Mouse (Mus musculus) right cerebral cortex, adult 2 months (tissue): ENCODE measurements around the gene Slc15a5.

Source experiments
- DNase-seq, 2 experiments: peaks; one replicate each; pipeline ENCODE4 v3.0.0; 2021 to 2022; ENCODE audit warnings: low spot score in 2 of 2

The Slc15a5 gene

GRCm38 (mm10) chr6:138055572-138055971 lies 24.1 kb downstream of the Slc15a5 start:
- DNase-seq: no peak

GRCm38 (mm10) chr6:138054956-138055355 lies 24.8 kb downstream of the Slc15a5 start:
- DNase-seq: no peak

- DNase-seq: peak in 1 of 2 experiments; percentile 20
Observed at GRCm38 (mm10) chr6:138054166-138054565, 25.6 kb downstream of the Slc15a5 start.

- no peak for DNase-seq
Observed at GRCm38 (mm10) chr6:138053686-138054085, 26.0 kb downstream of the Slc15a5 start.

- DNase-seq: no peak
Observed at GRCm38 (mm10) chr6:138045364-138045763, 34.4 kb downstream of the Slc15a5 start.

- no peak for DNase-seq
Observed at GRCm38 (mm10) chr6:138042891-138043290, 36.8 kb downstream of the Slc15a5 start.

DNA sequence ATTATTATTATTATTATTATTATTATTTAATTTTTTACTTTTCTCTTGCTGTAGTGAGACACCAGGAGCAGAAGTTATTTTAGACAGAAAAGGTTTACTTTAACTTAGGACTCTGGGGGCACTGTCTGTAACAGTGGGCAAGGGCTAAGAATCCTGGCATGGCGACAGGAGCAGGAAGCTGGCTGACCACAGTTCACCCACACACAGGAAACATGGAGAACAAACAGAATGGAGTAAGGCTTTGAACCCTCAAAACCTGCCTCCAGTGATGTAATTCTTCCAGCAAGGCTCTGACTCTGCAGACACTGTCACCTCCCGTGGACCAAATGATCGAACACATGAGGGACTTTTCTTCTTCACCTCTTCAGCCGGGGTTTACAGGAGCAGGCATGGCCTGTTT lies 37.9 kb downstream of the Slc15a5 start:
- no peak for DNase-seq

DNA sequence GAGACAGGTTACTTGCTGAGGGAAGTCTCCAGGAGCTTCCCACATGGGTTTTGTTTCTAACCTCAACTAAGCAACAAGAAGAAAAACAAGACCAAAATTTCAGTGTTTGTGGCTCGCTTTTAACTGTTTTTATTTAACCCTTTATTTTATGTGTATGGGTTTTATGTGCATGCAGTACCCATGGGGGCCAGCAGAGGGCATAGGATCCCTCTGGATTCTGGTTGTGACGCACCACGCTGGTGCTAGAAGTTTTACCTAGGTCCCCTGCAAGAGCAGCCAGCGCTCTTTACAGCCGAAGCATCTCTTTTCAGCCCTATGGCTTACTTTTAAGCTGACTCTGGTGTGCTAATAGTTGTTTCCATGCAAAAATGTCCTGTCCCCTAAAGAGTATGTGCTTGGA lies 42.1 kb downstream of the Slc15a5 start:
- no peak for DNase-seq

DNA sequence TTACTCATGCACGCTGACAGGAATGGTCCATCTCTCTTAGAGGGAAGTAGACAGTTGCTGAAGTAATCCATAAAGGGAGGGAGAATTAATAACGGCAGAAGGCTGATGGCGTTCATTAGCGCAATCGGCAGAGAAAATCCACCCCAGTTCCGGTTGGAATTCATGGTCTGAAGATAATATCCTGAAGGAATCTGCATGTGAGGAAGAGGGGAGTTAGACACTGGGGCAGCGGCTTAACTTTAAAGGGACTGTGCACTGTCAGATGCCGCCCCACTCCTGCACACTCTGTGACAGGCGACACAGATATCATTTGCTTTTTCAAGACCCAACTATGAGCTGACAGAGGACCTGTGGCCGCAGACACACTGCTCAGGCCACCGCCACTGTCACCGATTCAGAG lies 42.8 kb downstream of the Slc15a5 start:
- DNase-seq: no peak

DNA sequence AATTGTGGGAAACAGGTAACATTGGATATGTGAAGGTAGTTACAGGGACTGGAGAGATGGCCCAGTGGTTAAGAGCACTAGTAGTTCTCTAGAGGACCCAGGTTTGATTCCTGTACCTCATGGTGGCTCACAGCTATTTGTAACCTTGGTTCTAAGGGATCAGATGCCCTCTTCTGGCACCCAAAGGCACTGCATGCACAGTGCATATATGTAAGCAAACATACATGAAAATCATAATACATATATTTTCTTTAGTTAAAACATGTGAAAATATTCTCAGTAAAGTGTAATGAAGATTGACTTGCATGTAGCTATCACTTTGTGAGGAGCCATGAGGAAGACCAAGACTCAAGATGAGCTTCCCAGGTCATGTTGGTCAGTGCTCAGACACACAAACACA lies 62.8 kb downstream of the Slc15a5 start:
- no peak for DNase-seq

DNA sequence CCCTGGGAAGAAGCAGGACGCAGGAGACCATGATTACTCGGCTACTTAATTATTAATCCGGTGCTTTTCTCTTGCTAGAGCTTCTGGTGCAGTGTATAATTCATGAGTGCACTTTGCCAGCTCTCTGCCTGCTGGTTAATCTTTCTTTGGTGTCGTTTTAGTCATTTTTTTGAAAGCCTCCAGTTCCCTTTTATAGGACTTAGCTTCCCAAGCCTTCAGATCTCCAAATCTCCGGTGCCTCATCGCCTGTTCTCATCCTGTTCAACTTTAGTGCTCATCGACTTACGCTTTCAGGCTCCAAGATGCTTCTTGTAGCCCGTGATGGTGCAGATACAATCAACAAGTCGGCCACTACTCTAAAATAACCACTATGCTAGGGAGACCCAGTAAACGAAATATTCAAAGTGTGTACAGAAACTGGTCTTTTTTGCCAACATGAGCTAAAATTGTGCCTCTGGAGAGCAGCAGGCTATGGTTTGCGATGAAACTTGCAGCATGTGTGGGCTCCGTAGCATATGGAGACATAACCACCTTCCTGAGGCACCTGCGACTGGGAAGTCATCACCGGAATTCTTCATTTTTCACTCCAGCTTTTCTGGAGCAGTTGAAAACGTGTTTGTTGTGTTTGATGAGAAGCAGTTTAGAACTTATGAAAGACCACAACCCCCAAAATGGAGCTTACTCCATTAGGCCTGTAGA lies 64.6 kb downstream of the Slc15a5 start:
- peak; percentile 18 to 44 for DNase-seq

DNA sequence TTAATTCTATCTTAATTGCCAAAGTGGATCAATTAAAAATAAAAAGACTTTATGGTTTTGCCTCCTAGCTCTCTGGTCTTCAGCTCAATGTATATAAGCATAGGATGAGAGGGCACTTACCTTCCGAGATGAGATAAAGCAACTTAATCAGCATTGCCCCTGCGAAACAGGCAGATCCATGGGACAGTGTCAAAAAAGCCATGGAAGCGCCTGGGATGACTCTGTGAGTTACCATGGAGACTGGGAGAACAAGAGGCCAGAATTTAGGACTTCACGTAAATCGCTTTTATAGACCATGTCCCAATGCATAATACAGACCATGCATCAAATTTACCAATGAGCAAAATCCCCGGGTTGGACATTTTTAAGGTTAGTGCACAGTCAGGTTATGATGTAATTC lies 67.8 kb downstream of the Slc15a5 start:
- DNase-seq: no peak

DNA sequence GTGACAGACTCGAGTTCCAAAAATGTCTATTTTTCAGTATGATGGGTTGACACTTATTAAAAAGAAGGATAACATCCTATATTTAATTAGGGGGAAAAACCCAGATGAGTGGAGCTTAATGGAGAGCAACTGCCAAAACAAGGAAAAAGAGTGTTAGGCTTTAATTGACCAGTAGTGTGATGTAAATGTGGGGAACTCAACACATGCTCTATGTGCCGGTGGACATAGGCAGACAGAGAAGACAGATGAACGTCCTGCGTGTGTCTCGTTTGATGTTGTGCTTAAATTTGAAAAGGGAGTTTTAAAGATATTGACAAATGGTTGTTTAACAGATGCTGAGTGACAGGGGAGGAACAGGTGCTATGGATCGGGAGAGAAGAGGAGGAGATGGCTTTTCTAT lies 72.0 kb downstream of the Slc15a5 start:
- DNase-seq: no peak

- peak; percentile 14 to 22 for DNase-seq
Observed at GRCm38 (mm10) chr6:138006525-138007251, 73.0 kb downstream of the Slc15a5 start.

DNA sequence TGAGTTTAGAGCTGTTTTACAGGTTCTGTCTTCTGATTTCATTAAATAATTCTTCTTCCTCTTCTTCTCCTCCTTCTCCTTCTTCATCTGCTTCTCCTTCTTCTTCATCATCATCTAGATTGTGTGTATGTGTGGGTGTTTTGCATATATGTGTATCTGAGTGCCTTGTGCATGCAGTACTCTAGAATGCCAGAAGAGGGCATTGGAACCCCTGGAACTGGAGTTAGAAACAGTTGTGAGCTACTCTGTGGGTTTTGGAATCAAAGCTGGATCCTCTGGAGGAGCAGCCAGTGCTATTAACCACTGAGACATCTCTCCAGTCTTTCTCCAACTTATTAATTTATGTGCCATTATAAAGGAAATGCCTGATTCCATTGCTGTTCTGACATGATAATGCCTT lies 89.9 kb downstream of the Slc15a5 start:
- DNase-seq: no peak

GRCm38 (mm10) chr6:137985169-137985568 lies 94.5 kb downstream of the Slc15a5 start:
- no peak for DNase-seq

GRCm38 (mm10) chr6:137982195-137982737 lies 97.5 kb downstream of the Slc15a5 start:
- DNase-seq: peak in 1 of 2 experiments; percentile 19

- peak; percentile 22 to 23 for DNase-seq
Observed at GRCm38 (mm10) chr6:137980905-137981696, 98.6 kb downstream of the Slc15a5 start.

- DNase-seq: peak in 1 of 2 experiments; percentile 16
Observed at GRCm38 (mm10) chr6:137980413-137980812, 99.3 kb downstream of the Slc15a5 start.

GRCm38 (mm10) chr6:137979802-137980201 lies 99.9 kb downstream of the Slc15a5 start:
- peak; percentile 13 to 27 for DNase-seq

GRCm38 (mm10) chr6:137976021-137976420 lies 103.7 kb downstream of the Slc15a5 start:
- DNase-seq: no peak

- DNase-seq: no peak
Observed at GRCm38 (mm10) chr6:137963703-137964102, 116.0 kb downstream of the Slc15a5 start.
